Mouse (Mus musculus) hindbrain, embryonic 10.5 days (tissue): ENCODE measurements at regions not wholly inside any gene's neighbourhood (a gene's known extent, or its start where the extent isn't known, plus 50 kb on each side); places are given as distances from the start of the nearest gene placed in this dataset.

ENCODE experiments used
- DNase-seq: peaks from one replicate; pipeline ENCODE4 v3.0.0-alpha.2; 2017; ENCODE audit warnings: low spot score
- H3K27ac ChIP-seq: fragments of 300-500 bp; sonication (generic); 2 replicates; pipeline ENCODE4 v1.5.1; 2016; ENCODE audit warnings: mild to moderate bottlenecking, moderate library complexity
- H3K27me3 ChIP-seq: fragments of 300-500 bp; sonication (generic); 2 replicates; pipeline ENCODE4 v1.6.1; 2016; ENCODE audit warnings: mild to moderate bottlenecking; ENCODE audit not compliant: poor library complexity, insufficient read depth, severe bottlenecking
- H3K36me3 ChIP-seq: fragments of 300-500 bp; sonication (generic); 2 replicates; pipeline ENCODE4 v1.6.1; 2016; ENCODE audit warnings: mild to moderate bottlenecking, moderate library complexity
- H3K4me1 ChIP-seq: fragments of 300-500 bp; sonication (generic); replicated peaks from 2 replicates; pipeline ENCODE4 v1.6.1; 2016; ENCODE audit warnings: mild to moderate bottlenecking
- H3K4me3 ChIP-seq: fragments of 300-500 bp; sonication (generic); 2 replicates; pipeline ENCODE4 v1.5.1; 2016; ENCODE audit warnings: mild to moderate bottlenecking, moderate library complexity
- H3K9me3 ChIP-seq: fragments of 300-500 bp; sonication (generic); 2 replicates; pipeline ENCODE4 v1.6.1; 2016; ENCODE audit warnings: mild to moderate bottlenecking, moderate library complexity
- WGBS: fragments of 180-500 bp; shearing (Covaris S2); methylation state at CpG from one replicate; pipeline ENCODE4 v1.1.7; 2016; 5-methylcytosine and 5-hydroxymethylcytosine counted together

- Histone ChIP-seq H3K27me3 (no peaks in the 10 kb centered on the region; the same call in 1 of the 2 replicates), H3K27ac (no peak overlapping the region; the same call in 1 of the 2 replicates), H3K4me3 (no peak overlapping the region), H3K9me3 (no peaks in the 10 kb centered on the region), H3K36me3 (no peaks in the 10 kb centered on the region), H3K4me1 (peaks cover 5% of the 10 kb centered on the region; the same call in 1 of the 2 replicates)
- WGBS = 66% methylated on average over 3 of the region's 3 CpGs
- no peak for DNase-seq
These were observed 119.2 kb downstream of the Utp6 start for GRCm38 (mm10) chr11:79843021-79843420.

GRCm38 (mm10) chr11:79839973-79840372 lies 122.2 kb downstream of the Utp6 start:
- no peaks in the 10 kb centered on the region; the same call in 1 of the 2 replicates for H3K27me3 ChIP-seq
- no peak for DNase-seq
- H3K4me3 ChIP-seq = no peak overlapping the region
- peaks cover 15% of the 10 kb centered on the region for H3K4me1 ChIP-seq
- 91% methylated on average over 6 of the region's 6 CpGs for WGBS
- no peaks in the 10 kb centered on the region for H3K9me3 ChIP-seq
- no peaks in the 10 kb centered on the region for H3K36me3 ChIP-seq
- no peak overlapping the region for H3K27ac ChIP-seq

- Histone ChIP-seq H3K4me1 (peaks cover 25% of the 10 kb centered on the region), H3K36me3 (no peaks in the 10 kb centered on the region), H3K27me3 (no peaks in the 10 kb centered on the region; the same call in 1 of the 2 replicates), H3K27ac (no peak overlapping the region), H3K4me3 (no peak overlapping the region), H3K9me3 (no peaks in the 10 kb centered on the region)
- WGBS = 46% methylated on average over 4 of the region's 4 CpGs
- no peak for DNase-seq
These were observed 124.1 kb downstream of the Utp6 start for GRCm38 (mm10) chr11:79838051-79838450.

GRCm38 (mm10) chr11:79837076-79837990 lies 124.9 kb downstream of the Utp6 start:
- no peaks in the 10 kb centered on the region; the same call in 1 of the 2 replicates for H3K27me3 ChIP-seq
- H3K36me3 ChIP-seq = no peaks in the 10 kb centered on the region
- H3K4me1 ChIP-seq = peaks cover 26% of the 10 kb centered on the region
- WGBS = 65% methylated on average over 6 of the region's 6 CpGs
- no peak overlapping the region for H3K4me3 ChIP-seq
- no peaks in the 10 kb centered on the region for H3K9me3 ChIP-seq
- no peak for DNase-seq
- H3K27ac ChIP-seq = no peak overlapping the region; the same call in 1 of the 2 replicates

- WGBS = 85% methylated on average over 7 of the region's 7 CpGs
- no peak for DNase-seq
- Histone ChIP-seq H3K27ac (no peak overlapping the region), H3K36me3 (no peaks in the 10 kb centered on the region), H3K4me1 (peaks cover 29% of the 10 kb centered on the region), H3K9me3 (no peaks in the 10 kb centered on the region), H3K27me3 (no peaks in the 10 kb centered on the region), H3K4me3 (no peak overlapping the region)
These were observed 126.3 kb downstream of the Utp6 start for GRCm38 (mm10) chr11:79835873-79836272.

GRCm38 (mm10) chr11:79833817-79834216 lies 128.4 kb downstream of the Utp6 start:
- Histone ChIP-seq H3K36me3 (no peaks in the 10 kb centered on the region), H3K4me1 (peaks cover 28% of the 10 kb centered on the region), H3K27me3 (no peaks in the 10 kb centered on the region), H3K4me3 (no peak overlapping the region), H3K9me3 (no peaks in the 10 kb centered on the region), H3K27ac (peak overlapping the region; percentile 35; the same call in 1 of the 2 replicates)
- WGBS = 45% methylated on average over 2 of the region's 2 CpGs
- no peak for DNase-seq

GRCm38 (mm10) chr11:79831591-79832320 lies 130.4 kb downstream of the Utp6 start:
- Histone ChIP-seq H3K4me1 (peaks cover 14% of the 10 kb centered on the region), H3K27me3 (no peaks in the 10 kb centered on the region)
- WGBS = 91% methylated on average over 11 of the region's 11 CpGs

GRCm38 (mm10) chr11:79830567-79831055 lies 131.6 kb downstream of the Utp6 start:
- Histone ChIP-seq H3K9me3 (no peaks in the 10 kb centered on the region), H3K4me3 (no peak overlapping the region), H3K36me3 (no peaks in the 10 kb centered on the region), H3K4me1 (peaks cover 21% of the 10 kb centered on the region), H3K27ac (no peak overlapping the region), H3K27me3 (no peaks in the 10 kb centered on the region)
- WGBS = 86% methylated on average over 5 of the region's 5 CpGs
- DNase-seq = no peak

More at GRCm38 (mm10) chr11:79831591-79832320, 130.4 kb downstream of the Utp6 start:
- Histone ChIP-seq H3K36me3 (no peaks in the 10 kb centered on the region), H3K4me3 (no peak overlapping the region), H3K9me3 (no peaks in the 10 kb centered on the region), H3K27ac (no peak overlapping the region)
- DNase-seq = no peak

- Histone ChIP-seq H3K4me1 (peaks cover 10% of the 10 kb centered on the region), H3K36me3 (no peaks in the 10 kb centered on the region), H3K27me3 (no peaks in the 10 kb centered on the region), H3K27ac (no peak overlapping the region), H3K4me3 (no peak overlapping the region), H3K9me3 (no peaks in the 10 kb centered on the region)
- WGBS = 97% methylated on average over 3 of the region's 3 CpGs
- DNase-seq = no peak
These were observed 135.2 kb downstream of the Utp6 start for GRCm38 (mm10) chr11:79827034-79827433.

- Histone ChIP-seq H3K27me3 (no peaks in the 10 kb centered on the region), H3K4me1 (peaks cover 10% of the 10 kb centered on the region), H3K36me3 (no peaks in the 10 kb centered on the region), H3K4me3 (no peak overlapping the region), H3K27ac (0 out of 2 replicates have a peak overlapping the region, but pooled peaks have one; percentile 5), H3K9me3 (no peaks in the 10 kb centered on the region)
- WGBS = 75% methylated on average over 4 of the region's 4 CpGs
- DNase-seq = no peak
These were observed 136.3 kb downstream of the Utp6 start for GRCm38 (mm10) chr11:79825881-79826280.

- H3K4me3 ChIP-seq = no peak overlapping the region
- H3K27me3 ChIP-seq = no peaks in the 10 kb centered on the region
- H3K36me3 ChIP-seq = no peaks in the 10 kb centered on the region
- H3K27ac ChIP-seq = no peak overlapping the region
- H3K9me3 ChIP-seq = no peaks in the 10 kb centered on the region
- WGBS = 89% methylated on average over 11 of the region's 11 CpGs
- DNase-seq = no peak
- peaks cover 10% of the 10 kb centered on the region for H3K4me1 ChIP-seq
These were observed 138.4 kb downstream of the Utp6 start for GRCm38 (mm10) chr11:79823631-79824310.

- Histone ChIP-seq H3K36me3 (no peaks in the 10 kb centered on the region), H3K27ac (no peak overlapping the region), H3K4me3 (no peak overlapping the region), H3K4me1 (peaks cover 10% of the 10 kb centered on the region), H3K27me3 (no peaks in the 10 kb centered on the region), H3K9me3 (no peaks in the 10 kb centered on the region)
- WGBS = 83% methylated on average over 5 of the region's 5 CpGs
- DNase-seq = no peak
These were observed 140.2 kb downstream of the Utp6 start for GRCm38 (mm10) chr11:79821986-79822385.
